Mouse (Mus musculus): ENCODE measurements around the gene Fbxl4. TPM values are rescaled to one million over a fixed set of nuclear protein-coding genes. Genes with fewer than 3 reads are reported as not detected.

Gene Fbxl4
- polyA plus RNA-seq, 1 experiment, result 5.4 TPM

DNA sequence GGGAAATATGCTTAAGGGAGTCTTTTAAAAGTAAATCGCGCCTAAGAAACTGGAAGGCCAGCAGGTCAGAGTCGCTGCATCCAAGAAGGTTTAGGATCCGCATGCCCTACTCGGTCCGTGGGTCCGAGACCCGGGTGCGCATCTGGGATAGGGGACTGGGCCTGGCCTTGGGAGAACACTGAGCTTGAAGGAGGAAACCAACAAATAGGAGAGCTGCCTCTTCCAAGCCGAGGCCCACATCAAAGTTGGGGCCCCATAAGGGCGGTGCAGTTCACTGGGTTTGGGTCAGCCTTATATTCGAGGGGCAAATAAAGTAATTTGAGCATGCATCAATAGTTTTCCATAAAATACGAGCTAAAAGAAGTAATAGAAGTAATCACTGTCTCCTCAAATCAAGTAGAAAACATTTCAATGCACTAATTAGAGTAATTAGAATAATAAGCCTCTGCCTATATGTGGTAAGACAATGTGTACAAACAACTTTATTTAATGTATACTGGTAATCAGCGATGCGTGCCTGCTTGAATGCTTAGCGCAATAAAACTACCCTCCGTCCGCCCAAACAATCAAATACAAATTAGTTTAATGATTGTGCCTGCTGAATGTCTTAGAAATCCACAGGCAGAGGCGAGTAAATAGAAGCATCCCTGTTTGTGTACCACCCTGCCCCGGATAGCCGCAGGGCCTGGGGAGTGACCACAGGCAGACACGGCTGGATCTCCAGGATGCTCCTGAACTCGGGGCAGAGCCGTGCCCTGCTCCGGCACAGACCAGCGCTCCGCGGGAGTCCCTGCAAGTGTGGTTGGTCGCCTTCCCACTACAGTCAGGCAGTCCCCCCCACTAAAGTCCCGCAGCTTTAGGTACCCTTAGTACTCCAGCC, 121.4 kb downstream of the Fbxl4 start:
- Histone ChIP-seq H3K36me3 (ENCODE audit: control insufficient read depth, insufficient read depth) (no peaks in the 10 kb centered on the region), H3K4me2 (ENCODE audit: low read depth) (no peak overlapping the region), H3ac (ENCODE audit: control insufficient read depth, insufficient read length) (no peak overlapping the region), H3K4me3 (no peak overlapping the region), H3K27me3 (ENCODE audit: control insufficient read depth, insufficient read depth, insufficient read length) (peaks cover 26% of the 10 kb centered on the region), H3K79me2 (ENCODE audit: control insufficient read depth, insufficient read depth) (no peaks in the 10 kb centered on the region)
- TF ChIP-seq TCF12 (IDR thresholded peaks at IDR 0.05; ENCODE audit: insufficient read depth, poor library complexity, severe bottlenecking), result no peak
- TF ChIP-seq SRF (IDR thresholded peaks at IDR 0.05; ENCODE audit: control insufficient read depth, insufficient read length, low read depth), result no peak
- no peak for TF ChIP-seq POLR2A (IDR thresholded peaks at IDR 0.05; ENCODE audit: insufficient read length, low read depth)
- no peak for TF ChIP-seq CEBPB (IDR thresholded peaks at IDR 0.05; ENCODE audit: insufficient read depth, poor library complexity, severe bottlenecking)
- no peak for TF ChIP-seq USF1 (IDR thresholded peaks at IDR 0.05; ENCODE audit: low read depth)
- no peak for TF ChIP-seq REST (IDR thresholded peaks at IDR 0.05; ENCODE audit: insufficient read depth, insufficient read length)
- TF ChIP-seq MAX (IDR thresholded peaks at IDR 0.05; ENCODE audit: low read depth), result no peak
- no peak for TF ChIP-seq MYOD1 (IDR thresholded peaks at IDR 0.05; ENCODE audit: control insufficient read depth in 1 of 3, insufficient read length in 2 of 3, low read depth in 2 of 3)

DNA sequence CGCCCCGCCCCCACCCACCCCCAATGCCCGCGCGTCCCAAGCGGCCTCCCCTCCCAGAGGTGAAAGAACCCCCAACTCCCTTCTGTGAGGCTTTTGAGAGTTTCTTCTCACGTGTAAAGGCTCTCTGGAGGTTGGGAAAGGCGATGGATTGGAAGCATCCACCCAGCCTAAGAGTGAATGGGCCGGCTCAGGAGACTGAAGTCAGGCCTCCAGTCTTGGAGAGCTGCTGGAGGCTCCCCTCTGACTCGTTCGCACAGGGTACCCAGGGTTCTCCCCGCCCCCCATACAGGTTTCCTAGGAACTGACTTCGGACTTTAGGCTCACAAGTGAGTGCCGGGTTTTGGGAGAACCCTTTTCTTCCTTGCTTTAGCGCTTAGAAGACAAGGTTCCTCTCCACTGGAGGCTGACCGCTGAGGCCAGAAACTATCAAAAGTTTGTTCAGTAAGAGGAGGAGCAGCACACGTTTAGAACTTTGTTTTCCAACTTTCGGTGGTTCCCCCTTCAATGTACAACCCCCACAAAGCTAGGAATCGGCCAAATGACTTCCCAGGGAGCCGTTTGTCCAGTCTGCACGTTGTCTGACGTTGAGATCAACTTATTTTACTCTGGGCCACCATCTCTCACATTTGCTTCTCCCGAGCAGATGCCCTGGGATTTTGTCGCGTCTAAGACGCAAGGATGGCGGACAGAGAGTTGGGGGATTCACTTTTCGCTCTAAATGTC, 122.2 kb downstream of the Fbxl4 start:
- H3K4me2 ChIP-seq (ENCODE audit: low read depth), result no peak overlapping the region
- peaks cover 26% of the 10 kb centered on the region for H3K27me3 ChIP-seq (ENCODE audit: control insufficient read depth, insufficient read depth, insufficient read length)
- H3K36me3 ChIP-seq (ENCODE audit: control insufficient read depth, insufficient read depth), result no peaks in the 10 kb centered on the region
- no peaks in the 10 kb centered on the region for H3K79me2 ChIP-seq (ENCODE audit: control insufficient read depth, insufficient read depth)
- no peak overlapping the region for H3ac ChIP-seq (ENCODE audit: control insufficient read depth, insufficient read length)
- no peak overlapping the region for H3K4me3 ChIP-seq
- TF ChIP-seq MYOG (IDR thresholded peaks at IDR 0.05; ENCODE audit: control insufficient read depth in 1 of 3, insufficient read depth in 1 of 3, insufficient read length in 2 of 3, low read depth in 2 of 3) (no peak), MYOD1 (IDR thresholded peaks at IDR 0.05; ENCODE audit: control insufficient read depth in 1 of 3, insufficient read length in 2 of 3, low read depth in 2 of 3) (no peak), CEBPB (IDR thresholded peaks at IDR 0.05; ENCODE audit: insufficient read depth, poor library complexity, severe bottlenecking) (no peak), TCF12 (IDR thresholded peaks at IDR 0.05; ENCODE audit: insufficient read depth, poor library complexity, severe bottlenecking) (no peak), POLR2A (IDR thresholded peaks at IDR 0.05; ENCODE audit: insufficient read length, low read depth) (no peak), MAX (IDR thresholded peaks at IDR 0.05; ENCODE audit: low read depth) (no peak), POLR2AphosphoS2 (IDR thresholded peaks at IDR 0.05; ENCODE audit: insufficient read length, low read depth) (no peak), USF1 (IDR thresholded peaks at IDR 0.05; ENCODE audit: low read depth) (no peak)

DNA sequence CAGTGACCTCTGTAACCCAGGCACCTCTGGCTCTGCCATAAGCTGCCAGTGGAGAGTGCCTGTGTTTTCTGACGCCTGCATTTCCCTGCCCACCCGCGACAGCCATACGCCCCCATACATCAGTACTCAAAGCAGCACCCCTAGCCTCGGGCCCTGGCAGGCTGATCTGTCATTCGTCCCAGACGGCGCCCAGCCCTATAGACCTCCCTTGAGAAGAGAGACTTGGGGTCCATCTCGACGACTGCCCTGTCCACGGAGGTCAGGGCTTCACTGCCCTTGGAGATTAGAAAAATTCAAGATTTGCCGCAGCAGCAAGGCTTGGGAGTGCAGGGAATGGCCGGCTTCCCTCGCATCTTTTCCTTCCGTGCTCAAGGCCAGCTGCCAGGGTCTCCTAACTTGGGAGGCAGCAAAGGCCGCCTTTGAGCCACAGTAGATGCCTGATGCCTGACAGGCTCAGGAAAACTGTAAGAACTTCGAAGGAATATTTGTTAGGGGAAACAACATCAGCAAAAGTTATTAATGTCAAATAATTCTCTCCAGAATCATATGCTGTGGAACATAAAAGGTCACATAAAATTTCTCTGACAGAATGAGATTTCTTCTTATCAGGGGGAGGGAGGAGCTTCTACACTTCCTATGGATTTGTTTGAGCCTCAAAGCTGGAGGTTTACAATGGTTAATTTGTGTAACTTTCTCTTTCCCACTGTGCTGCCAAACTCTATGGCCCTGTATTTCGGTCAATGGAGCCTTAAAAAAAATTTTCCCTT, 122.9 kb downstream of the Fbxl4 start:
- TF ChIP-seq MAX (IDR thresholded peaks at IDR 0.05; ENCODE audit: low read depth), result no peak
- TF ChIP-seq E2F4 (IDR thresholded peaks at IDR 0.05; ENCODE audit: insufficient read depth), result no peak
- no peak for TF ChIP-seq MYOD1 (IDR thresholded peaks at IDR 0.05; ENCODE audit: control insufficient read depth in 1 of 3, insufficient read length in 2 of 3, low read depth in 2 of 3)
- TF ChIP-seq POLR2A (IDR thresholded peaks at IDR 0.05; ENCODE audit: insufficient read length, low read depth), result no peak
- no peak for TF ChIP-seq TCF12 (IDR thresholded peaks at IDR 0.05; ENCODE audit: insufficient read depth, poor library complexity, severe bottlenecking)
- no peak for TF ChIP-seq POLR2AphosphoS2 (IDR thresholded peaks at IDR 0.05; ENCODE audit: insufficient read length, low read depth)
- no peak for TF ChIP-seq SRF (IDR thresholded peaks at IDR 0.05; ENCODE audit: control insufficient read depth, insufficient read length, low read depth)
- TF ChIP-seq TCF3 (IDR thresholded peaks at IDR 0.05; ENCODE audit: insufficient read length, low read depth), result no peak
- no peak for TF ChIP-seq CEBPB (IDR thresholded peaks at IDR 0.05; ENCODE audit: insufficient read depth, poor library complexity, severe bottlenecking)
- no peak for TF ChIP-seq MYOG (IDR thresholded peaks at IDR 0.05; ENCODE audit: control insufficient read depth in 1 of 3, insufficient read depth in 1 of 3, insufficient read length in 2 of 3, low read depth in 2 of 3)
- no peak for TF ChIP-seq REST (IDR thresholded peaks at IDR 0.05; ENCODE audit: insufficient read depth, insufficient read length)
- no peak for TF ChIP-seq USF1 (IDR thresholded peaks at IDR 0.05; ENCODE audit: low read depth)
- Histone ChIP-seq H3K27me3 (ENCODE audit: control insufficient read depth, insufficient read depth, insufficient read length) (peaks cover 26% of the 10 kb centered on the region), H3K36me3 (ENCODE audit: control insufficient read depth, insufficient read depth) (no peaks in the 10 kb centered on the region), H3ac (ENCODE audit: control insufficient read depth, insufficient read length) (no peak overlapping the region), H3K4me2 (ENCODE audit: low read depth) (no peak overlapping the region), H3K79me2 (ENCODE audit: control insufficient read depth, insufficient read depth) (no peaks in the 10 kb centered on the region), H3K4me3 (no peak overlapping the region)

DNA sequence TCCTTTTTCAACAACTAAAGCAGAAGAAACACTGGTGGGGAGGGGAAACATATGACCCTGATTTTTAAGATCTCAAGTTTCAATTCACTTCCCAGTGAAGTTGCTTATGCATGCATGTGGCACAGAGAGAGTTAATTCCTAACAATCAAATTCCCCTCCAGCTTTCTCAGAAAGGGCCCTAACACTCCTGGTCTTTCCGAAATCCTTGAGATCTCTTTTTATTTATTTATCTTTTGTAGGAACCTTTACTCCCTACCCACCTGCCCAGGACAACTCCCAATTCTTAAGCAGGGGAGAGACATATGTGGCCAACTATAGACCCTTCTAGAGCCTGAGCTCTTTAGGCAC, 123.5 kb downstream of the Fbxl4 start:
- Histone ChIP-seq H3K4me2 (ENCODE audit: low read depth) (no peak overlapping the region), H3K36me3 (ENCODE audit: control insufficient read depth, insufficient read depth) (no peaks in the 10 kb centered on the region), H3K79me2 (ENCODE audit: control insufficient read depth, insufficient read depth) (no peaks in the 10 kb centered on the region), H3ac (ENCODE audit: control insufficient read depth, insufficient read length) (no peak overlapping the region), H3K4me3 (no peak overlapping the region), H3K27me3 (ENCODE audit: control insufficient read depth, insufficient read depth, insufficient read length) (peaks cover 26% of the 10 kb centered on the region)
- TF ChIP-seq MYOG (IDR thresholded peaks at IDR 0.05; ENCODE audit: control insufficient read depth in 1 of 3, insufficient read depth in 1 of 3, insufficient read length in 2 of 3, low read depth in 2 of 3) (no peak), REST (IDR thresholded peaks at IDR 0.05; ENCODE audit: insufficient read depth, insufficient read length) (no peak), POLR2AphosphoS2 (IDR thresholded peaks at IDR 0.05; ENCODE audit: insufficient read length, low read depth) (no peak), MYOD1 (IDR thresholded peaks at IDR 0.05; ENCODE audit: control insufficient read depth in 1 of 3, insufficient read length in 2 of 3, low read depth in 2 of 3) (no peak)

Measured in myocyte (in vitro differentiated cells).